Mouse (Mus musculus) cerebellum, adult 11 months (tissue): Measurements from ENCODE around the gene Tnks2.
A peak's percentile ranks its signal among the peaks of the same experiment; 100 is the strongest.

Experiments used
- DNase-seq: peaks from one replicate; pipeline ENCODE4 v3.0.0; 2022

The Tnks2 gene

DNA sequence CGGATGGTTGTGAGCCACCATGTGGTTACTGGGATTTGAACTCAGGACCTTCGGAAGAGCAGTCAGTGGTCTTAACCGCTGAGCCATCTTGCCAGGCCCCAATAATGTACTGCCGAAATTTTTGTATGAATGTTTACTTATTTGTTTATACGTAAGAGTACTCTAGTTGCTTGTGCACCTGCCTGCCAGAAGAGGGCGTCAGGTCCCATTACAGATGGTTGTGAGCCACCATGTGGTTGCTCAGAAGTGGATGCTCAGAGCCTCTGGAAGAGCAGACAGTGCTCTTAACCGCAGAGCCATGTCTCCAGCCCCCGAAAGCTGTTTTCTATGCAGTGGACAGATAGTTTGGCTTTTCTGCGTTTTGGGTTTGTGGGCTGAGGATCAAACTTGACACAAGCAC lies 63.7 kb downstream of the Tnks2 start:
- no peak for DNase-seq

DNA sequence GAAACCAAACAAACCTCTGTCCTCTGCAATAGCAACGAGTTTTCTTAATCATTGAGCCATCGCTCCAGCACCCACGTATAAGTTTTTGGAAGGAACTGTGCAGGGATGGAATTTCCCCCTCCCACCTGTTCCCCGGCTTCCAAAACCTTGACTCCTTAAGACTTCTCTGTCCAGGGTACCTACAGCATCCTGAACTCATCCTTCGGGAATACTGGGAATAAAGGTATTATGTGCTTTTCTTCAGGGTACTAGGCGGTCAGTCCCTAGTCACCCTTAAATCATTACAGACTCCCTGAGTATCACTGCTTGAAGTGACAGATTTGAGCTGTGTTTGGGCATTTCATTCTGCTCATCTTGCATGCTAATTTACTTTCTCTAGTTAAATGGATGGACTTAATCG lies 69.3 kb downstream of the Tnks2 start:
- DNase-seq = no peak

GRCm38 (mm10) chr19:36904211-36905007 lies 70.4 kb downstream of the Tnks2 start:
- DNase-seq = peak; percentile 25

DNA sequence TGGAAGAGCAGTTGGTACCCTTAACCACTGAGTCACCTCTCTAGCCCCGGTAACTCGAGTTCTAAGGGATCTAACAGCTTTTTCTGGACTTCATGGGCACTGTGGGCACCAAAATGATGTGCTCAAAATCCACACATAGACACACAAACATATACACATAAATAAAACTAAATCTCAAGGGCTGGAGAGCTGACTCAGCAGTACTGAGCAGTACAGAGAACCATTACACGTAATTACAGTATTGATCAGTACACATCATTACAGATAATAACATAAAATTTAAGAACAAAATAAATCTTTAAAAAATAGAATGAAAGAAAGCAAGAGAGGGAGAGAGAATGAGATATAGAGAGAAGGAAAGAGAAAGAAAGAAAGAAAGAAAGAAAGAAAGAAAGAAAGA lies 75.1 kb downstream of the Tnks2 start:
- DNase-seq = no peak

DNA sequence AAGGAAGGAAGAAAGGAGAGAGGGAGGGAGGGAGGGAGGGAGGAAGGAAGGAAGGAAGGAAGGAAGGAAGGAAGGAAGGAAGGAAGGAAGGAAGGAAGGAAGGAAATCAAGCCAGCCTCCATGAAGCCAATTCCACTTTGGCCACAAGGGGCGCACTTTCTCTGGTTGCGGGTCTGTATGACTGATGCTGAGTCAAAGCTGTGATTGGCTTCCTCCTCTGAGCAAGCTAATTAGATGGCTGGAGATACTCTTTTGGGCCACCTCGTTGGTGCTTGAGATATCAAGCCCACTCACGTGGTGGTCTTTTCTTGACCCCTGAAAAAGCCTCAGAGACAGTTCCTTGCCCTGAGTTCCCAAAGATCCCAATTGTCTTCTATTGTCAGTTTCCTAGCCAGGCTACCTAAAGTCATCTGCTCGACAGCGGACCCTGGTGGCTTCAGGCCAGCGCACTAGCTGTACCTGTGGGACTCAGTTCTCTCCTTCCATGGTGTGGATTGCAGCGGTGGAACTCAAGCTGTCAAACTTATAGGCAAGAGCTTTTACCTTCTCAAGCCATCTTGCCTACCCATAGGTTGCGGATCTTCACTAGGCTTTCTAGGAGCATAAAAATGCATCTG lies 75.8 kb downstream of the Tnks2 start:
- peak; percentile 48 for DNase-seq

- DNase-seq = no peak
These were observed 76.5 kb downstream of the Tnks2 start for GRCm38 (mm10) chr19:36910424-36911045.

- no peak for DNase-seq
These were observed 79.0 kb downstream of the Tnks2 start for GRCm38 (mm10) chr19:36913064-36913463.

GRCm38 (mm10) chr19:36916206-36916605 lies 82.2 kb downstream of the Tnks2 start:
- DNase-seq = no peak

- DNase-seq = no peak
These were observed 82.9 kb downstream of the Tnks2 start for GRCm38 (mm10) chr19:36916876-36917389.

GRCm38 (mm10) chr19:36918441-36919301 lies 84.6 kb downstream of the Tnks2 start:
- peak; percentile 76 for DNase-seq

DNA sequence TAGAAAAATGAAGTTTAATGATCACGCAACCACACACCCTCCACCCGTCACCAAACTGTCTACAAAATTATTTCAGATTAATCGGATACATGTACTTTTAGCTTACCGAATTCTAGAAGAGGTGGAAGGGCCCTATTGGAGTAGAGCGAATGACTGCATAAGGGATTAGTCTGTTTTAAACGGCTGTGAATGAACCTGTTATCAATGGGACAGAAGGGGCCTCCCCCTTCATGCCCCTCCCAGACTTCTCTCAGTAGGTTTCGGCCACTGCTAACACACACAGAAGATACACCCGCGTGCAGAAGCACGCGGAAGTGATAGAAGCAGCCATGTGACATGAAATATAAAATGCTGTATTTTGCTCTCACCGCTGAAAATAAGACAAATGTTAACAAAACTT lies 85.4 kb downstream of the Tnks2 start, which contains the start of gene Fgfbp3:
Gene Fgfbp3 (minus strand): TSS at position 150 of the 400 bp plus-strand sequence.
- no peak for DNase-seq

DNA sequence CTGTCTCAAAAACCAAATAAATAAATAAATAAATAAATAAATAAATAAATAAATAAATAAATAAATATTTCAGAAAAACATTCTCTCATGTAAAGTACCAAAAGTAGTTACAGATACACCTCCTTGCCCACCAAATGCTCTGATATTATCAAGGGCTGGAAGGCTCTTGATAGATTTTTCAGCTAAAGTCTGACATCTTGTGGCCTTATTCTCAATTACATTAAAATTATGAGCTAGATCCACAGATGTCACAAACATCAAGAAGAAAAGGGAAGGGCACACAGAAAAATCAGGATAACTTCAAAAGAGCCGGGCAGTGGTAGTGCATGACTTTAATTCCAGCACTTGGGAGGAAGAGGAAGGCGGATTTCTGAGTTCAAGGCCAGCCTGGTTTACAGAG lies 88.0 kb downstream of the Tnks2 start:
- DNase-seq = no peak

DNA sequence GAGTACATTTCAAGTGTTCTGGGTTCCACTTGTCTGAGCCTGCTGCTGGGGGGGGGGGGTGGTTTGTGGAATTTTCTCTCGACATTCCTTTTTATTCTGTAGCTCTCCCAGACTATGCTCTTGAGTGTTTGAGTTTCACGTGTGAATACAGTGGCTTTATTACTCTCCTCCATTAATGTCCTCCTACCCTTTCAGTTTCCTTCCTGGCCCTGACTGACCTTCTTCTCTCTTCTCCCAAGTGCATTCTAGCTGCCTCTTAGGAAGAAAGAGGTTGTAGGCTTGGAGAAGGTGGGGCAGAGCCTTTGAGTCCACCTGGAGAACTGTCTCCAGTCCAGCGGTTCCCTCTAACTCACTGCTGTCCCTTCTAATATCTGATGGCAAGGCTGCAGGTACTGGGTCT lies 88.9 kb downstream of the Tnks2 start:
- DNase-seq = no peak

GRCm38 (mm10) chr19:36925671-36926552 lies 91.9 kb downstream of the Tnks2 start, which contains the start of gene Btaf1:
TSS of gene Btaf1 (plus strand) at chr19:36926079.
- peak; percentile 80 for DNase-seq

- DNase-seq = no peak
These were observed 92.7 kb downstream of the Tnks2 start for GRCm38 (mm10) chr19:36926553-36927236.

DNA sequence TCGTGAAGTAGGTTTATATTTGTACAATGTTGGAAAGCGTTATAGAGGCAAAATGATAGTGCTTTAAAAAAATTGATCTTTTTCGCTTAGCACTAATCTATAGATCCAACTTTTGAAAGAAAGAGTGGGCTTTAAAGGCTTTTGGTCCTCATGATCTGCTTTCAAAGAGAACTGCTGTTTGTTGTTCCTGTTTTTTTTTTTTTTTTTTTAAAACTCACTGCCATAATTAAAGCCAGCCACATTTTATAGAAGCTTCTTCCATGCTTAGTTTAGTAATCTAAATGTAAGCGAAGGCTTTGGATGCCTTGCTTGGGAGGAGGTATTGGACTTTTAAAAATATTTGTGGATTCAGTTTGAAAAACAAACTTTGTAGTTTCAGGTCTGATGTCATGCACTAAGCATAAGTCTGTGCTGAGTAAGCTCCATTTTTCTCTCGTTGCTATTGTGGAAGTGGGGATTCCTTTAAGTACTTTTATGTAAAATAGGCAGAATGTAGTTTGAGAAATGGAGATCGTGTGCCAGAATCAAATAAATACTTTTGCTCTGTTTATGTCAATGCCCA lies 93.8 kb downstream of the Tnks2 start:
- no peak for DNase-seq

DNA sequence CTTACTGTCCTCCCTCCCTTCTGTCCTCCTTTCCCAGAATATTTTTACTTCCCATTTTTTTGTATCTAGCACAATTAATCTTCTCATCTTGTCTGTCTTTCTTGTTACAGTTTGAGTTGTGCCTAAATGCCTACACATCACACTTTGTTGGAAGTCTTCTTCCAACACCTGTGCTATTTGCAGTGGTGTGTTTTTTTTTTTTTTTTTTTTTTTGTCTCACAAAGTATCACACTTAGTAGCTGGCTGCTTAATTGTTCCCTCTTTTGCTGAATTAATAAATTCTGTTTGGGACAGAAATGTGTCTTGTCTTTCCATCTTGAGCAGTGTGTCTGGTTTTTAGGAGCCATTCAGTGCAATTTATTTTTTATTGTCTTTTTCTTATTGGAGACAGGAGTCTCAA lies 95.8 kb downstream of the Tnks2 start:
- DNase-seq = no peak

- DNase-seq = no peak
These were observed 98.1 kb downstream of the Tnks2 start for GRCm38 (mm10) chr19:36932097-36932496.

GRCm38 (mm10) chr19:36932613-36933012 lies 98.6 kb downstream of the Tnks2 start:
- DNase-seq = no peak

GRCm38 (mm10) chr19:36936285-36936684 lies 102.3 kb downstream of the Tnks2 start:
- DNase-seq = no peak

DNA sequence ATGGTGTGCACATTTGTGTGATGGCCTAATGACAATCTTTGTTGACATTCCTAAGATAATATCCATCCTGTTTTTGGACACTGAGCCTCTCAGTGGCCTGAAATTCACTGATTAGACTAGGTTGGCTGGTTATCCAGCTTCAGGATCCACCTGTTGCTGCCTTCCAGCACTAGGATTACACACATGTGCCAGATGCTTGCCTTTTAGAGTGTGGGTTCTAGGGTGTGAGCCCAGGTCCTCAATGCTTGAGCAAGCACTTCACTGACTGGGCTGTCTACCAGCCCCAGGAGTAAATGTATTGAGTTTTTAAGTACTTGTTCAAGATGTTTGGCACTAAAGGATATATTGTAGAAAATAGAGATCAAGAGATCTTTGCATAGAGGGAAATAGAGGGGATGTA lies 104.0 kb downstream of the Tnks2 start:
- DNase-seq = no peak
